Mouse (Mus musculus) testis, adult 2 months (tissue): ENCODE data around the gene Ptcd2.

Source experiments
- CTCF ChIP-seq: fragments of 200-500 bp; IDR thresholded peaks from 2 replicates; pipeline ENCODE4 v1.5.1; 2012; ENCODE audit warnings: low read depth, mild to moderate bottlenecking, inconsistent platforms, low read length, moderate library complexity; ENCODE audit not compliant: control insufficient read depth, insufficient read depth, insufficient replicate concordance
- POLR2A ChIP-seq: fragments of 200-500 bp; IDR thresholded peaks from 2 replicates; pipeline ENCODE4 v1.6.1; 2012; ENCODE audit warnings: low read depth, mild to moderate bottlenecking, inconsistent platforms, low read length, moderate library complexity; ENCODE audit not compliant: control insufficient read depth

GRCm38 (mm10) chr13:99283916-99284315 is 60.6 kb downstream of the Ptcd2 start:
- TF ChIP-seq CTCF (no peak), POLR2A (no peak)
